8 mouse cellular contexts compared by ENCODE assay signal in the genomic region with DNA sequence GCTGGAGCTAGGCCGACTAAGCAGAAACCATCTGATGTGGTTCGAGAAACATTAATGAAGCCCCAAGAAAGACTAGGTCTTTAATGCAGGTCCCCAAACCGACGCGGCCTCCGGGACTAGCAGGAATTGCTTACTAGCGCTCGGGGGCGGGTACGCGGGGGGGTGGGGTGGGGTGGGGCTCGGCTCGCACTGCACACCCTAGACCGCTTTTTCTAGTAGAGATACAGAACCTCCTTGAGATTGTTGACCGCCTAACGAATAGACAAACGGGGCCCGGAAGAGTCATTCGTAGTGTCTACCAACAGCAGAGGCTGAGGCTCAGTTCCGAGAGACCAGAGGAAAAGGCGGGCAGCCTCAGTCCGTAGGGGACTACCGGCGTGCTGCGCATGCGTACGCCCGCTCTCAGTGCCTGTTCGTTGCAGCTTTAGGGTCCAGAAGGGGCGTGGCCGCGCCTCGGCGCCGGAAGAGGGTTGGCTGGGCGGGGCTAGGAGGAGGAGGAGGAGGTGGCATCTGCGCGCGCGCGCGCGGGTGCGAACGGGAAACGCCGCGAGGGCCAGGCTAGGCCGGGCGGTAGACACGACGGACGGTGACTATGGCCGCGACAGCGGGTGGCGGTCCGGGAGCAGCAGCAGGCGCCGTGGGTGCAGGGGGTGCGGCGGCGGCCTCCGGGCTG. TPM values are rescaled to one million over a fixed set of nuclear protein-coding genes. Genes with fewer than 3 reads are reported as not detected.
DNase-seq lines count a peak whose midpoint lies in the region; ATAC-seq and TF ChIP-seq lines count a peak whose summit lies in the region.

No protein-coding gene starts in this region.

- H3K4me1 ChIP-seq in cortical plate, adult 2 months (ENCODE audit: control insufficient read depth, insufficient read depth, low read length) = no peaks in the 10 kb centered on the region; the same call in 1 of the 2 replicates
- peaks cover 47% of the 10 kb centered on the region for H3K4me1 ChIP-seq in megakaryocyte, embryonic 14.5 days

- H3K4me3 ChIP-seq in cortical plate, adult 2 months (ENCODE audit: insufficient read depth, low read length) = peak overlapping the region; percentile 34
- H3K4me3 ChIP-seq in megakaryocyte, embryonic 14.5 days (replicated peaks) = peak overlapping the region; percentile 97

- H3K27ac ChIP-seq in cortical plate, adult 2 months (ENCODE audit: insufficient read depth, low read length) = peak overlapping the region; percentile 40; the same call in 1 of the 2 replicates

- no peaks in the 10 kb centered on the region for H3K9me3 ChIP-seq in megakaryocyte, embryonic 14.5 days

- DNase-seq in gastrocnemius, adult 8-10 months (ENCODE audit: low spot score in 2 of 2) = peak; percentile 99
- peak; percentile 99 for DNase-seq in hindlimb bud, embryonic 11.5 days (ENCODE audit: extremely low spot score, low read depth, low spot score)
- peak; percentile 97 to 99 for DNase-seq in left cerebral cortex, adult 8-10 months (ENCODE audit: low spot score in 2 of 2)
- DNase-seq in right cerebral cortex, postnatal 10 days (ENCODE audit: low spot score in 2 of 2) = peak; percentile 99 to 100
- DNase-seq in urinary bladder, postnatal 25 days (ENCODE audit: low spot score) = peak; percentile 99

- peaks cover 28% of the 10 kb centered on the region for H3K36me3 ChIP-seq in megakaryocyte, embryonic 14.5 days (replicated peaks; ENCODE audit: low read length)

- no peak for TF ChIP-seq CTCF in cortical plate, adult 2 months (IDR thresholded peaks at IDR 0.05; ENCODE audit: extremely low read depth, insufficient read depth, low read length)

- TF ChIP-seq POLR2A in cortical plate, adult 2 months (IDR thresholded peaks at IDR 0.05; ENCODE audit: extremely low read depth, insufficient read depth, low read length) = peak; percentile 93

- peak; percentile 91 for ATAC-seq in activated CD4-positive, CD25-positive, alpha-beta regulatory T cell, adult 4 months

- no peaks in the 10 kb centered on the region for H3K27me3 ChIP-seq in megakaryocyte, embryonic 14.5 days (replicated peaks)

RNA-seq across cellular contexts. Expression of a gene that starts 14.0 kb away (rescaled TPM):
- polyA plus RNA-seq in activated CD4-positive, CD25-positive, alpha-beta regulatory T cell, adult 4 months (2017; shearing (Covaris generic)) = 10 to 100 TPM; 74.5 to 77.7 TPM
- 144 and 166 TPM in 2 replicates for polyA plus RNA-seq in cortical plate, adult 2 months (2012; rRNA removed)
- total RNA-seq in gastrocnemius, adult 8-10 months (2022) = 10 to 100 TPM; 25.4 to 39.5 (median 35.1) TPM
- total RNA-seq in left cerebral cortex, adult 8-10 months (2022) = 100 to 1,000 TPM; 158 to 171 (median 165) TPM
- 8.9 and 15.5 TPM in 2 replicates for polyA plus RNA-seq in megakaryocyte, embryonic 14.5 days (2012; ENCODE audit: insufficient read depth, low replicate concordance)

RNA-seq across cellular contexts. Expression of a gene that starts 14.2 kb away (rescaled TPM):
- polyA plus RNA-seq in activated CD4-positive, CD25-positive, alpha-beta regulatory T cell, adult 4 months (2017; shearing (Covaris generic)) = 10 to 100 TPM; 30.7 to 34.5 TPM
- 30.7 and 31.9 TPM in 2 replicates for polyA plus RNA-seq in cortical plate, adult 2 months (2012; rRNA removed)
- 10 to 100 TPM; 22.0 to 27.2 (median 26.3) TPM for total RNA-seq in gastrocnemius, adult 8-10 months (2022)
- total RNA-seq in left cerebral cortex, adult 8-10 months (2022) = 10 to 100 TPM; 65.3 to 82.2 (median 72.2) TPM
- polyA plus RNA-seq in megakaryocyte, embryonic 14.5 days (2012; ENCODE audit: insufficient read depth, low replicate concordance) = 25.1 and 89.2 TPM in 2 replicates

Comparison
In these comparisons a context has a peak if more than half of its experiments do, and no peak if none do; other contexts are left out.
1. Peak in every context shown above with its lines: DNase-seq, ATAC-seq, H3K4me3 ChIP-seq and H3K27ac ChIP-seq.